Mouse (Mus musculus): ENCODE results near the gene Elf1. TPM values are rescaled to one million over a fixed set of nuclear protein-coding genes. Genes with fewer than 3 reads are reported as not detected.

Gene Elf1
- polyA plus RNA-seq, 1 experiment from 2014 or later: 3.7 TPM

DNA sequence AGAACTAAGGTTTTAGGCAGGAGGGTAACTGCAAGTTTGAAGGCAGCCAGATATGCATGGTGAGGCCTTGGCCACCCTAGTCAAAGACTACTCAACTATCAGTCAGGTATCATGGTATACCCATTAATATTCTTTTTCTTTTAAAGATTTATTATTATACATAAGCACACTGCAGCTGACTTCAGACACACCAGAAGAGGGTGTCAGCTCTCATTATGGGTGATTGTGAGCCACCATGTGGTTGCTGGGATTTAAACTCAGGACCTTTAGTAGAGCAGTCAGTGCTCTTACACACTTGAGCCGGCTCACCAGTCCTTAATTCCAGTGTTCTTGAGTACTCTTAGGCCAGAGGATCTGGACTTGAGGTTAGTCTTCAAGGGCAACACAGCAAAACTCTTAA, 20.6 kb upstream of the Elf1 start:
- H3K27ac ChIP-seq (replicated peaks; ENCODE audit: low read depth, low read length): no peak overlapping the region
- no peak overlapping the region for H3K4me3 ChIP-seq (replicated peaks; ENCODE audit: low read depth, low read length)
- H3K4me2 ChIP-seq (ENCODE audit: low read length): no peak overlapping the region
- H3K27me3 ChIP-seq (ENCODE audit: control insufficient read depth, insufficient read depth, low read length): no peaks in the 10 kb centered on the region
- no peak overlapping the region for H3K9ac ChIP-seq (replicated peaks; ENCODE audit: low read length)
- ATAC-seq (ENCODE audit: low FRiP score, low TSS enrichment) (no peak), DNase-seq (no peak)
- H3K36me3 ChIP-seq (ENCODE audit: control insufficient read depth, insufficient read depth, low read length): peaks cover 41% of the 10 kb centered on the region
- H3K9me3 ChIP-seq (ENCODE audit: control insufficient read depth, low read length): no peaks in the 10 kb centered on the region
- no peaks in the 10 kb centered on the region for H3K4me1 ChIP-seq (ENCODE audit: control insufficient read depth, insufficient read depth, low read length)
- 89% methylated on average over 1 of the region's 1 CpGs for WGBS

DNA sequence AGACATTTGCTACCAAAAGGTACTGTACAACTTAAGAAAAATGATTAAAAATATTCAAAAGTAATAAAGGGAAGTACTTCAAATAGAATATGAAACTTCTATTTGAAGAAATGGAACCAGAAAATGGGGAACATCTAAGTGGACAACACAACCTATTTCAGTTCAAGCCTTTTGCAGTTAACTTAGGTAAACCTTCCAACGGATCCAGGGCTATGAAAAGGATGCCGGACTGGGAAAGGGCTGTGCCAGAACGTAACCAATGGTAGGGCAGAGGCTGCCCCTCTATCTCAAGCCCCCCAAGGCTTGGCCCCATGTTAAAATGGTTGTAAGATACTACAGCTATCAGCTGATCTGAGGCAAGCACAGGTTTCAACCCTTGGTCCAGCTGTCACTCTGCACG, 20.0 kb upstream of the Elf1 start:
- 94% methylated on average over 4 of the region's 4 CpGs for WGBS
- H3K27ac ChIP-seq (replicated peaks; ENCODE audit: low read depth, low read length): no peak overlapping the region
- no peaks in the 10 kb centered on the region for H3K27me3 ChIP-seq (ENCODE audit: control insufficient read depth, insufficient read depth, low read length)
- H3K4me3 ChIP-seq (replicated peaks; ENCODE audit: low read depth, low read length): no peak overlapping the region
- H3K9me3 ChIP-seq (ENCODE audit: control insufficient read depth, low read length): no peaks in the 10 kb centered on the region
- peaks cover 47% of the 10 kb centered on the region for H3K36me3 ChIP-seq (ENCODE audit: control insufficient read depth, insufficient read depth, low read length)
- DNase-seq (no peak), ATAC-seq (ENCODE audit: low FRiP score, low TSS enrichment) (no peak)
- no peak overlapping the region for H3K9ac ChIP-seq (replicated peaks; ENCODE audit: low read length)
- no peak overlapping the region for H3K4me2 ChIP-seq (ENCODE audit: low read length)
- H3K4me1 ChIP-seq (ENCODE audit: control insufficient read depth, insufficient read depth, low read length): no peaks in the 10 kb centered on the region

DNA sequence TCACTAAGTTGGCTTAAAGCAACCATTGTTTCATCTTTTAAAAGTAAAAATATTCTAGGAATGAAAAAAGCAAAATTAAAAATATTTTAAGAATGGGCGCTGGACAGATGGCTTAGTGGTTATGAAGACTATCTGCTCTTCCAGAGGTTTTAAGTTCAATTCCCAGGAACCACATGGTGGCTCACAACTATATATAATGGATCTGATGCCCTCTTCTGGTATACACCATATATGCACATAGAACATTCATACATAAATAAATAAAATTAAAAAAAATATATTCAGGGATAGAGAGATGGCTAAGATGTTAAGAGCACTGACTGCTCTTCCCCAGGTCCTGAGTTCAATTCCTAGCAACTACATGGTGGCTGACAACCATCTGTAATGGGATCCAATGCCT, 15.4 kb upstream of the Elf1 start:
- 97% methylated on average over 1 of the region's 1 CpGs for WGBS
- Histone ChIP-seq H3K4me3 (replicated peaks; ENCODE audit: low read depth, low read length) (no peak overlapping the region), H3K9ac (replicated peaks; ENCODE audit: low read length) (no peak overlapping the region), H3K9me3 (ENCODE audit: control insufficient read depth, low read length) (no peaks in the 10 kb centered on the region), H3K4me1 (ENCODE audit: control insufficient read depth, insufficient read depth, low read length) (no peaks in the 10 kb centered on the region), H3K4me2 (ENCODE audit: low read length) (no peak overlapping the region), H3K27ac (replicated peaks; ENCODE audit: low read depth, low read length) (no peak overlapping the region), H3K27me3 (ENCODE audit: control insufficient read depth, insufficient read depth, low read length) (no peaks in the 10 kb centered on the region), H3K36me3 (ENCODE audit: control insufficient read depth, insufficient read depth, low read length) (peaks cover 82% of the 10 kb centered on the region)
- ATAC-seq (ENCODE audit: low FRiP score, low TSS enrichment) (no peak), DNase-seq (no peak)

DNA sequence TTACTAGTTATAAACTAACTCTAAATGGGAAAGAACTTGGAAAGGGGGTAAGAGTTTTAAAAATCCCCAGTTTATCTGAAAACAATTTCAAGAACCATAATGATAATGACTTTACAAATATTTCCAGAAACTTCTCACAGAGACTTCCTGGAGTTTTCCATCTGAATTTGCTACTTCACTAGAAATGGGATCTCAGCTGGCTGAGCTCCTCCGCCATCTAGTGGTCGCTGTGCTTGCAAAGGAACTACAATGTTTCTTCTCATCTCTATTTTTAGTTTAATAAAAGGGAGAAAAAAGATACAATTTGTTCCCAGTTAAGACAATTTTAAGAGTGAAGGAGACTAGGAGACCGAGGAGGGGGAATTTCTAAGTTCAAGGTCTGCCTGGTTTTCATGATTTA, 13.4 kb upstream of the Elf1 start:
- no peak overlapping the region for H3K4me2 ChIP-seq (ENCODE audit: low read length)
- H3K27me3 ChIP-seq (ENCODE audit: control insufficient read depth, insufficient read depth, low read length): no peaks in the 10 kb centered on the region
- no peak overlapping the region for H3K4me3 ChIP-seq (replicated peaks; ENCODE audit: low read depth, low read length)
- no peak overlapping the region for H3K9ac ChIP-seq (replicated peaks; ENCODE audit: low read length)
- H3K27ac ChIP-seq (replicated peaks; ENCODE audit: low read depth, low read length): no peak overlapping the region
- H3K9me3 ChIP-seq (ENCODE audit: control insufficient read depth, low read length): no peaks in the 10 kb centered on the region
- H3K36me3 ChIP-seq (ENCODE audit: control insufficient read depth, insufficient read depth, low read length): peaks cover 85% of the 10 kb centered on the region
- no peaks in the 10 kb centered on the region for H3K4me1 ChIP-seq (ENCODE audit: control insufficient read depth, insufficient read depth, low read length)
- WGBS: 27% methylated on average over 3 of the region's 3 CpGs
- ATAC-seq (ENCODE audit: low FRiP score, low TSS enrichment) (no peak), DNase-seq (peak; percentile 85)

DNA sequence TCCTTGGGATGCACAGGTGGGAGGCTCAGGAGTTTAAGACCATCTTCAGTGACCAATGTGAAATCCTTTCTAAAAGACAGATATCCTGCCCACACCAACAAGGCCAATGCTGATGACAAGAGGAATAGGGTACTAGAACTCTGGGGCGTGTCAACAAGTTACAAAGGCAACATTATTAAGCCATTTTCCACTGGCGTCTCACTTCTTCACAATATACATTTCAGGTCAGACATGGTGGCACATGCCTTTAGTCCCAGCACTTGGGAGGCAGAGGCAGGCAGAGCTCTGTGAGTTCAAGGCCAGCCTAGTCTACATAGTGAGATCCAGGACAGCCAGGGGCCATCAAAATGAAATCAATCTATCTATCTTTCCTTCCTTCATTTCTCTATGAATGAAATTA, 7.6 kb upstream of the Elf1 start:
- WGBS: 86% methylated on average over 2 of the region's 2 CpGs
- peaks cover 74% of the 10 kb centered on the region for H3K36me3 ChIP-seq (ENCODE audit: control insufficient read depth, insufficient read depth, low read length)

DNA sequence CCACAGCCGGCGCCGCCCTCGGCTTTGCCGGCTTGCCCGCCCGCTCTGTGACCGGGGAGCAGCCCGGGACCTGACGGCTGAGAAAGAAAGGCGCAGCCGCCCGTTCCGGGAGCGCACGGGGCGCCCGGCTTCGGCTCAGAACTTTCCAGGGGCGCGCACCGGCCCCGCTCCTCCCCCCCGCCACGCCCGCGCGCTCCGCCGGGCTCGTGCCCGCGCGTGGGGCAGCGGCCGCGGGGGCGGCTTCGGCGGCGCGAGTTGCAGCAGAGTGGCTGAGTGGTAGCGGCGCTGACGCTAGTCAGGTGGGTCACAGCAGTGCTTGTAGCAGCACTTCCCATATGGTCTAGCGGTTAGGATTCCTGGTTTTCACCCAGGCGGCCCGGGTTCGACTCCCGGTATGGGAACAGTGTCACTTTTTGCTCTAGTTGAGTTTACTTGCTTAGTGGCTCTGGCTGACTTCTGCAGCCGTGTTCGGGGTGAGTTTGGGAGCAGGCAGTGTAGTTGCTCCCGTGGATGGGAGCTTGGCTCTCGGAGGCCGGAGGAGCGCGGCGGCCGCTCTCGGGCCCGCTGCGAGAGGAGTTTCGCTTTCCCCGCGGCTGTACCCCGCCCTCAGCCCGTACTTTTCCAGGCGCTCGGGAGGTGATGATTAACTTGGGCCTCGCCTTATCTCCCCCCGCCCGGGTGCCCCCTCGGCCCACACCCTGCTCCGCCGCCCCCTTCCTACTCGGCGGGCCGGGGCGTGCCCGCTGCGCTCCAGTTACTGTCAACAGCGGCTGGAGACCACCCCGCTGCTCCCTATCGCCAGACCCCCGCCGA, 551 bp downstream of the Elf1 start, which contains the start of gene Wbp4:
Gene Wbp4 (minus strand): TSS at position 182 of the 813 bp plus-strand sequence.
- under 1% methylated on average over 79 of the region's 86 CpGs for WGBS
- H3K4me2 ChIP-seq (ENCODE audit: low read length): peak within 1 kb of the TSS; percentile 64
- H3K36me3 ChIP-seq (ENCODE audit: control insufficient read depth, insufficient read depth, low read length): peaks cover 5% of the 10 kb centered on the region
- DNase-seq (peak; percentile 97), ATAC-seq (ENCODE audit: low FRiP score, low TSS enrichment) (peak; percentile 93)
- H3K4me3 ChIP-seq (replicated peaks; ENCODE audit: low read depth, low read length): peak within 1 kb of the TSS; percentile 92
- H3K27me3 ChIP-seq (ENCODE audit: control insufficient read depth, insufficient read depth, low read length): 0 out of 2 replicates have a peak, but pooled peaks cover 2% of the 10 kb centered on the region
- peak within 1 kb of the TSS; percentile 100 for H3K27ac ChIP-seq (replicated peaks; ENCODE audit: low read depth, low read length)
- H3K9ac ChIP-seq (replicated peaks; ENCODE audit: low read length): peak within 1 kb of the TSS; percentile 96
- H3K9me3 ChIP-seq (ENCODE audit: control insufficient read depth, low read length): no peaks in the 10 kb centered on the region
- peaks cover 21% of the 10 kb centered on the region for H3K4me1 ChIP-seq (ENCODE audit: control insufficient read depth, insufficient read depth, low read length)

More for the DNA sequence above, 7.6 kb upstream of the Elf1 start:
- ATAC-seq (ENCODE audit: low FRiP score, low TSS enrichment) (no peak), DNase-seq (no peak)
- no peaks in the 10 kb centered on the region for H3K4me1 ChIP-seq (ENCODE audit: control insufficient read depth, insufficient read depth, low read length)
- H3K9ac ChIP-seq (replicated peaks; ENCODE audit: low read length): no peak overlapping the region
- H3K9me3 ChIP-seq (ENCODE audit: control insufficient read depth, low read length): no peaks in the 10 kb centered on the region
- no peak overlapping the region for H3K4me2 ChIP-seq (ENCODE audit: low read length)
- H3K4me3 ChIP-seq (replicated peaks; ENCODE audit: low read depth, low read length): no peak overlapping the region
- no peaks in the 10 kb centered on the region for H3K27me3 ChIP-seq (ENCODE audit: control insufficient read depth, insufficient read depth, low read length)
- H3K27ac ChIP-seq (replicated peaks; ENCODE audit: low read depth, low read length): no peak overlapping the region

DNA sequence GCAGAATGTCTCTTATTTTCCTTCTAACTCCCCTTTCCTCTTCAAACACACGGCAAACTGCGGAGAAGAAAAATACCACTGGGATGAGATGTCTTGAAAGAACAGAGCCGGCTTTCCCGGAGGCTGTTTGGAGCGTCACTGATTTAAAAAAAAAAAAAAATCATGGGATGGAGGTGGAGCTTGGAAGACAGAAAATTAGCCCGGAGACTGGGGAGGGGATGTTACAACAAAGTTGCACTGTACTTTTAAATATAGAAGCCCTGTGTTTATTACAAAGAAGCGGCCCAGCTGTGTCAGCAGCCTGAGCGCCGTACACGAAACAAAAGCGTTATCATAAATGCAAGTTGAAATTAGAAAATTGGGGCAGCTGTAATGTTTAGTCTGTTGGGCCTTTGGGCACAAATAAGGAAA, 1.3 kb downstream of the Elf1 start:
- Histone ChIP-seq H3K27ac (replicated peaks; ENCODE audit: low read depth, low read length) (peak overlapping the region; percentile 84), H3K36me3 (ENCODE audit: control insufficient read depth, insufficient read depth, low read length) (no peaks in the 10 kb centered on the region), H3K4me2 (ENCODE audit: low read length) (peak overlapping the region; percentile 64), H3K9me3 (ENCODE audit: control insufficient read depth, low read length) (no peaks in the 10 kb centered on the region), H3K4me3 (replicated peaks; ENCODE audit: low read depth, low read length) (peak overlapping the region; percentile 92), H3K27me3 (ENCODE audit: control insufficient read depth, insufficient read depth, low read length) (0 out of 2 replicates have a peak, but pooled peaks cover 5% of the 10 kb centered on the region), H3K4me1 (ENCODE audit: control insufficient read depth, insufficient read depth, low read length) (peaks cover 27% of the 10 kb centered on the region), H3K9ac (replicated peaks; ENCODE audit: low read length) (peak overlapping the region; percentile 64)
- ATAC-seq (ENCODE audit: low FRiP score, low TSS enrichment): no peak
- under 1% methylated on average over 11 of the region's 11 CpGs for WGBS
- DNase-seq: peak; percentile 76

DNA sequence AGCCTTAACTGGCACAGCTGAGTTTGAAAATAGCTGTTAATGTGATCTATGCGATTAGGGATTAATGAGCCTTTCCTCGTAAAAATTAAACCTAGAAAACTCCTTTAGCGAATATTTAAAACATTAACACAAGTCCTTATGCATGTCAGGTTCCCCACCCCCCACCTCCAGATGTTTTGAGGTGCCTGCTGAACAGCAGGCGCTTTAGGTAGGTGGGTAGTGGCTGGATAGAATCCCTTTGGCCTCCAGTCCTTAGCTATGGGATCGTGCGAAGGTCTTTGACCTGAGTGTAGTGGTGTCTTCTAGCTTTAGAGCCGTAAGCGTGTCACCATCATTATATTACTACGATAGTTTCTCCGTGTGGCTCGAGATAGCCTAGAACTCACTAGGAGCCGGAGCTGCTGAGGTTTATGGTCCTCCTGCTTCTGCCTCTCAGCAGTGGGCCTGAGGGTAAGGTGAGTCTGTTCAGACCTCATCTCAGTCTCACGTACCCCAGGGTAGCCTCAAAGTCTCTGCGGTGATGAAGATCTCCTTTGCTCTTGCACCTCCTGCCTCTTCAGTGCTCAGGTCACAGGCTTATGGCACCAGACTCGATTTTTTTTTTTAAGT, 1.9 kb downstream of the Elf1 start:
- Histone ChIP-seq H3K4me1 (ENCODE audit: control insufficient read depth, insufficient read depth, low read length) (peaks cover 31% of the 10 kb centered on the region), H3K27ac (replicated peaks; ENCODE audit: low read depth, low read length) (peak overlapping the region; percentile 84), H3K4me2 (ENCODE audit: low read length) (peak overlapping the region; percentile 64), H3K9ac (replicated peaks; ENCODE audit: low read length) (peak overlapping the region; percentile 64), H3K36me3 (ENCODE audit: control insufficient read depth, insufficient read depth, low read length) (no peaks in the 10 kb centered on the region), H3K9me3 (ENCODE audit: control insufficient read depth, low read length) (no peaks in the 10 kb centered on the region), H3K4me3 (replicated peaks; ENCODE audit: low read depth, low read length) (peak overlapping the region; percentile 92), H3K27me3 (ENCODE audit: control insufficient read depth, insufficient read depth, low read length) (0 out of 2 replicates have a peak, but pooled peaks cover 5% of the 10 kb centered on the region)
- 27% methylated on average over 15 of the region's 15 CpGs for WGBS
- peak; percentile 25 for DNase-seq
- ATAC-seq (ENCODE audit: low FRiP score, low TSS enrichment): no peak

Data from midbrain, embryonic 14.5 days (tissue).